Mouse (Mus musculus) heart, postnatal 25 days (tissue): ENCODE data around the gene Efemp2. TPM values are rescaled to one million over a fixed set of nuclear protein-coding genes. Genes with fewer than 3 reads are reported as not detected.

Source experiments
- DNase-seq: peaks from one replicate; pipeline ENCODE4 v3.0.0; 2022; ENCODE audit warnings: low spot score
- intact Hi-C: fragments of 180-260 bp; cut with DNase I; formaldehyde crosslinking; loops from one replicate; pipeline ENCODE4 v1.15.1; 2025
- total RNA-seq, 2 experiments: library from RNA; stranded (reverse); gene quantifications; 2 replicates each; pipeline ENCODE4 v1.2.3; 2021

The Efemp2 gene
- total RNA-seq, result 10 to 100 TPM in 1 of 2 experiments, 1 to 10 TPM in 1; 9.9 to 10.3 TPM

GRCm38 (mm10) chr19:5473720-5474119, at the start of gene Efemp2:
Gene Efemp2, plus strand, starts transcription at chr19:5473954.
- DNase-seq, result peak; percentile 78
- intact Hi-C loops, result no loop called here

DNA sequence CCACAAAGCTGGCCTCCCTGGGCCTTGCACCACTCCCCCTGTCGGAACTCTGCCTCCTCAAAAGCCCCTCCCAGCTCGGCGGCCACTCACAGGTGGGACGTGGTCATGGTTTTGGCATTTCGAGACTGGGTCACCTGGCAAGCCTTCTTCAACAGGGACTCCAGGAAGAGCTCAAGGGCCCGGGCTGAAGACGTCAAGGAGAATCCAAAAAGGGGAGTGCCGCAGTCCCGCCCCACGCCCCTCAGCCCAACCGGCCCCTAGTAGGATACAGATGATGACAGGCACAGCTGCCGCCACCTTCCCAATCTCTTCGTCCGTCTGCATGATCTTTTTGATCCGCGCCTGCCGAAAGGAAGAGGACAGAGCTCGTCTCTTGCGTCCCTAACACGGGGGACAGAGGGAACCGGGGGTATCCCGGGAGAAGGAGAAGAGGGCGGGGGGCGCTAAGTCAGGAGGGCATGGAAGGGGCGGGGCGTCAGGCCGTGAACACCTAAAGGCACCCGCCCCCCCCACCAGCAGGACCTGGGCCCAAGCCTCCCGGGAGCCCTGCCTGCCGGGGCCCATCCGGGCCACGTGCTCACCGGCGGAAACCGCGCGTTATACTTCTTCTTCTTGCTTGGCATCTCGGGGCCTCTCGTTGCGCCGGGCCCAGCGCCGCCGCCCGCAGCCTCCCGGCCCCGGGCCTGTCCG, 49.5 kb upstream of the Efemp2 start:
- intact Hi-C loops, result loop anchor here (2.0 kb wide), 1 partner anchor 33 kb away; no protein-coding TSS in a partner anchor
- no peak for DNase-seq

DNA sequence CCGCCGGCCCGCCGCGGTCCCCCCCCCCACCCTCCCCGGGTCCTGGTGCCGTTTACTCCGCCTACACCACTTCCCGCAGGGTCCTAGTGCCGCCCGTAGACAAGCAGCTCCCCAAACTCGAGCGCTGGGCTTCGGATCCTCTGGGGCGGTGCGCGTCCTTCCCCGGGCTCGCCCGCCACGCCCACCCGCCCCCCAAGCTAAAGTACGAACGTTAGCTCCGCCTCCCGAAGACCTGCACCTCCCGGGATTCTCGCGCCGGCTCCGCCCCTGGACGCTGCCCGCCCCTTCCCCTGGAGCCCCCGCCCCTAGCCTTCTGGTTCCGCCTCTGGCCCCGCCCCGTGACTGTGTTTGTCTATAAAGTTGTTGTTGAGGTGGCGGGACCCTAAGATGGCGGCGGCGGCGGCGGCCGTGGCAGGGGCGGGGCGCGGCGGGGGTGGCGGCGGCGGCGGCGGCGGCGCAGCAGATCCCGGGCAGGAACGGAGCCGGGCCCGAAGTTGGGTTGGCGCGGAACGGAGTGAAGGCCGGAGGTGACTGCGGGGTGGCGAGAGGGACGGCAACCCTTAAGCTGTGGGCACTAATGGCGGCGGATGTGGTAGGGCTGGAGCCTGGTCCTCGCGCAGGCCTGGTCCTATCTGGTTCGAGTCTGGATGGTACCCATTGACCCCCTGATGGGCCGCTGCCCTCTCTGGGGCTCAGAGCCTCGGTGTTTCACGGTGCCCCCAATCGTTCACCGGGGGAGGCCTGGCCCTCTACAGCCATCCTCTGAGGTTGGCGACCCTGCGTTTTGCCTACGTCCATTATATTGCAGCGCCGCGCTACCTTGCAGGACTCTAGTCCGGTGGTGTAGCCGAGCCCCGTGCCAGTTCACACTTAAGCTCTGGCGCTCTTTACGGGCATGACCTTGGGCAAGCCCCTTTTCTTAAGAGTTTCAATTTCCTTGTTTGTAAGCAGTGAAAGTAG, 48.7 kb upstream of the Efemp2 start, which contains the start of the genes Drap1 and AI837181:
TSS of gene Drap1 (minus strand) at position 198 of the 960 bp plus-strand sequence.
TSS of gene AI837181 (plus strand) at position 363 of the 960 bp plus-strand sequence.
- DNase-seq, result peak; percentile 81
- intact Hi-C loops, result loop anchor here (2.0 kb wide), 1 partner anchor 34 kb away; no protein-coding TSS in a partner anchor

DNA sequence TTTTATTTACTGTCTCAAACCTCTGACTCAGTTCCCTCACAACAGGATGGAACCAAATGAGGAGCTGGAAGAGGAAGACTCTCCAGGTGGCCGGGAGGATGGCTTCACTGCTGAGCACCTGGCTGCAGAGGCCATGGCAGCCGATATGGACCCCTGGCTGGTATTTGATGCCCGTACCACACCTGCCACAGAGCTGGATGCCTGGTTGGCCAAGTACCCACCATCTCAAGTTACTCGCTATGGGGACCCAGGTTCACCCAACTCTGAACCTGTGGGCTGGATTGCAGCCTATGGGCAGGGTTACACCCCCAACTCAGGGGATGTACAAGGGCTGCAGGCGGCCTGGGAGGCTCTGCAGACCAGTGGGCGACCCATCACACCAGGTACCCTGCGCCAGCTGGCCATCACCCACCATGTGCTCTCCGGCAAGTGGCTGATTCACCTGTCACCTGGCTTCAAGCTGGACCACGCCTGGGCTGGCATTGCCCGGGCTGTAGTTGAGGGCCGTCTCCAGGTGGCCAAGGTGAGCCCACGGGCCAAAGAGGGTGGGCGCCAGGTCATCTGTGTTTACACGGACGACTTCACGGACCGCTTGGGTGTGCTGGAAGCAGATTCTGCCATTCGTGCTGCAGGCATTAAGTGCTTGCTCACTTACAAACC, 47.7 kb upstream of the Efemp2 start:
- intact Hi-C loops, result loop anchor here (2.0 kb wide), 1 partner anchor 35 kb away; no protein-coding TSS in a partner anchor
- no peak for DNase-seq

DNA sequence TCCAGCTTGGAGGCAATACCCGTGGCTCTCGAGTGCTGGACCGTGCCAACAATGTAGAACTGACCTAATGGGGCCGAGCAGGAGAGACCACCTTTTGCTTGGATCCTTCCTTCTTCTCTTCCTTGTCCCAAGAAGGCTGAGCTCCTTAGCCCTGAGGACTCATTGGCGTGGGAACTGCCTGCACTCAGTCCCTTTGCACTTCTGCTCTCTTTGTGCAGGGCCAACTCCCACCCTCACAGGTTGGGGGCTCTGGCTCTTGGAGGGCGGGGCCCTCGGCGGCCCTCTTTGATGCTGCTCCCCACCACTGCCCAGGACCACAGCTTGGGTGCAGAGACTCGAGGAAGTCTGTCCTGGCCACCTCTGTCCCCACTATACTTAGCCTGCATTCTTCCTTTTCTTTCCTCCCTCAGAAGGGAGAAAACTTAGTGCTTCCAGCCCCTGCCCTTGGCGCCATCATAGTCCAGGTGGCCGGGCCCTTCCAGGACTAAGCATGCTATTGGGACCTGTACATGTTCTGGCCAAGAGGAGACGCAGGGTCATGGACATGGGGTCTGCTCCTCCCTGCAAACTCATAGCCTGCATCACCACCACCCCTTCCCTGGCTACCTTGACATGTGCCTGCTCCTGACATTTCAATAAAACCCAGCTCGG, 47.0 kb upstream of the Efemp2 start:
- intact Hi-C loops, result no loop called here
- no peak for DNase-seq

GRCm38 (mm10) chr19:5428083-5428482, 45.7 kb upstream of the Efemp2 start:
- intact Hi-C loops, result loop anchor here (2.0 kb wide), 1 partner anchor 59 kb away; no protein-coding TSS in a partner anchor
- DNase-seq, result no peak

DNA sequence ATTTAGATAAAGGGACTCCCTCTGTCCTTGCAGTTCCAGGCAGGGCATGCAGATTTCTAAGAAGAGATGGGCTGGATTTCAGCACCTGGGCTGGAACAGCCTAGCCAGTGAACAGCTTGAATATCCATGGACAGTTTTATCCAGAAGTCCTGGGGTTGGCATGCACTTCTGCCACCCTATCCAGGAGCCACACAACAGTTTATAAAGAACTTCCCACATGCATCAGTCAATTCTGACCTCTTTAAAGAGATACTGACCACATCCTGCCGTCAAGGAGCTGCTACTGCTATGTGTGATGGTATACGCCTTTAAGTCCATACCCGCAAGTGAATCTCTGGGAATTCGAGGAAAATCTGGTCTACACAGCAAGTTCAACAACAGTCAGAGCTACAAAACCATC, 44.5 kb upstream of the Efemp2 start:
- no peak for DNase-seq
- intact Hi-C loops, result loop anchor here (2.0 kb wide), 1 partner anchor 60 kb away; no protein-coding TSS in a partner anchor

- intact Hi-C loops, result loop anchor here (2.0 kb wide), 1 partner anchor 61 kb away; no protein-coding TSS in a partner anchor
These were observed 43.9 kb upstream of the Efemp2 start for GRCm38 (mm10) chr19:5429806-5430205.

DNA sequence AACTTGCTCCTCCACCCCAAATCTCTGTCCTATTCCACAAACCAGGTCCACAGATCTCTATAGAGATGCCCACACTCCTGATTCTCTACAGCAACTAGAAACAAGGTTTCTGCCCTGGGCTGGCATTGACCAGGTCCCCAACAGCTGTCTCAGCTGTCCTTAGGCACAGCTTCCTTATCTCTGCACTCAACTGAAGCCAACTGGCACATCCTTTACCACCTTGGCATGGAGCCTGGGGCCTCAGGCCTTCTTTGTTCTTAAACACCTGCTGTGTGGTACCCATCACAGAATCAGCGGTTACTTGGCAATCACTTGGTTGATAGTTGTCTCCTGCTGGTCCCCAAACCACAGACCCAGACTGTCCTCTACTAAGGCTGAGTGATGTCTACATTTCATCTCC, 43.3 kb upstream of the Efemp2 start:
- no peak for DNase-seq
- intact Hi-C loops, result no loop called here

More at GRCm38 (mm10) chr19:5429806-5430205, 43.9 kb upstream of the Efemp2 start:
- DNase-seq, result no peak

- intact Hi-C loops, result no loop called here
These were observed 41.8 kb upstream of the Efemp2 start for GRCm38 (mm10) chr19:5431911-5432464.

GRCm38 (mm10) chr19:5432992-5433852, 40.5 kb upstream of the Efemp2 start:
- no peak for DNase-seq
- intact Hi-C loops, result loop anchor here (1.0 kb wide), 1 partner anchor 54 kb away; no protein-coding TSS in a partner anchor

More at GRCm38 (mm10) chr19:5431911-5432464, 41.8 kb upstream of the Efemp2 start:
- no peak for DNase-seq

DNA sequence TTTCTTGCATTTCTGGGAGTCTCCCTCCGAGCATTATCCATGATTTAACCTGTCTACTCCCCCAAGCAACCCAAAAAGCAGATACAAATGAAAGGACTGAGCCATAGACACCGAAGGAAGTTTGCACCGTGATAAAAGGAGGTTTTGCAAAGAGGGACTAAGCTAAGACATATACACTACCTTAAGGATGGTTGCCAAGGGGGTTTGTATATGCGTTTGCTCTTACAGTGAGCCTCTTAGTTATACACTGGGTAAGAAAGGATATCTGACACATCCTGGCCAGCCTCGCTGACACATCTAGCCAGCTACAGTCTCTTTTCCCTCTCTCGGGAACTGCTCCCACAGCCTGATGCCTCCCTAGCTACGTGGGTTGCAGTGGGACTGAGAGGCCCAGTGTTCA, 39.8 kb upstream of the Efemp2 start:
- intact Hi-C loops, result loop anchor here (1.0 kb wide), 1 partner anchor 53 kb away; no protein-coding TSS in a partner anchor
- DNase-seq, result no peak

- DNase-seq, result no peak
- intact Hi-C loops, result no loop called here
These were observed 29.3 kb upstream of the Efemp2 start for GRCm38 (mm10) chr19:5444371-5444908.

DNA sequence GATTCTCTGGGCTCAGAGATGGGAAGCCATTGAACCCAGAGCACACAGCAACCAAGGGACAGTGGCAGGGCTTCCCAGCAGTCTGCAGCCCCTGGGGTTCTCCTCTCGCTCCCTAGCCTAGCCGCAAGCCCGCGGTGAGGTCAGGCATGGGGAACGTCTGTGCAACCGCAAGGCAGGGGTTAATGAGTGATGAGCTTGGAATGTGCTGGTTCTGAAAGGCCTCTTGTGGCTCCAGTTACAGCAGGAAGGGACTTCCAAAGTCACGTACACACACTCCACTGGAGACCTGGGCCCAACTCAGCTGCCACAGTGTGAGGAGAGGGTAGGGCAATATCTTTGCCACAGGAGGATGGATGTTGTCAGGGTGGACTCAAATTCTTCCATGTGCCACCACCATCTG, 28.8 kb upstream of the Efemp2 start:
- DNase-seq, result no peak
- intact Hi-C loops, result no loop called here

- intact Hi-C loops, result no loop called here
- DNase-seq, result no peak
These were observed 28.0 kb upstream of the Efemp2 start for GRCm38 (mm10) chr19:5445747-5446146.

- intact Hi-C loops, result no loop called here
- DNase-seq, result no peak
These were observed 26.0 kb upstream of the Efemp2 start, which contains the start of gene Fosl1 for GRCm38 (mm10) chr19:5447515-5448353. Gene Fosl1, plus strand, starts transcription at chr19:5447547.
